Mouse (Mus musculus) megakaryocyte progenitor cell, adult 5-6 weeks (primary cell): ENCODE data around the gene Tmem201. TPM values are rescaled to one million over a fixed set of nuclear protein-coding genes. Genes with fewer than 3 reads are reported as not detected.

Experiments
- ATAC-seq: replicated peaks from 2 replicates; pipeline ENCODE4 v1.8.0; 2016; ENCODE audit warnings: mild to moderate bottlenecking, moderate TSS enrichment, inconsistent platforms; ENCODE audit not compliant: poor library complexity
- total RNA-seq, 2 experiments: library from RNA; stranded (forward) in 1 of 2; stranded (reverse) in 1 of 2; fragments of 157-497, 149-512 nt in 1 of 2; fragments of 200-1000 nt in 1 of 2; gene quantifications; 2 replicates each; pipeline versions ENCODE4 v1.2.3 to v1.2.4; 2015 to 2017

The Tmem201 gene
- total RNA-seq, 2 experiments from 2014 or later: 8.5 to 10.9 TPM

DNA sequence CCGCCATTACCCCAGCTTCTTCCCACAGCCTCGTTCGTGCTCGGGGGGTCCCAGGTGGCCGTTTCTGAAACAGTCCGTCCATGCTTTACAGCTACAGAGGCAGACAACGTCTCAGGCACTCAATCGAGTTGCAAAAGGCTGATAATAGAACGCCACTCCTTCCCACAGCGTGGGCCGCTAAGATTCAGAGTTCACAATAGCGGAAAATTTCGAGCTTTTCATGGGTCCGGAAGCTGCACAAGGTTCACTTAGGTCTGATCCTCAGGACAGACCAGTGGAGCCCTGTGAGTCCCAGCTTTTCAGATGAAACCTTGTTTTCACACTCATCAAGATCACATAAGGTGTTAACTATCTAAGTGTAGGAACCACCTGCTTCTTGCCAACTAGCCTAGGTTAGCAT, 49.0 kb downstream of the Tmem201 start:
- ATAC-seq: no peak

DNA sequence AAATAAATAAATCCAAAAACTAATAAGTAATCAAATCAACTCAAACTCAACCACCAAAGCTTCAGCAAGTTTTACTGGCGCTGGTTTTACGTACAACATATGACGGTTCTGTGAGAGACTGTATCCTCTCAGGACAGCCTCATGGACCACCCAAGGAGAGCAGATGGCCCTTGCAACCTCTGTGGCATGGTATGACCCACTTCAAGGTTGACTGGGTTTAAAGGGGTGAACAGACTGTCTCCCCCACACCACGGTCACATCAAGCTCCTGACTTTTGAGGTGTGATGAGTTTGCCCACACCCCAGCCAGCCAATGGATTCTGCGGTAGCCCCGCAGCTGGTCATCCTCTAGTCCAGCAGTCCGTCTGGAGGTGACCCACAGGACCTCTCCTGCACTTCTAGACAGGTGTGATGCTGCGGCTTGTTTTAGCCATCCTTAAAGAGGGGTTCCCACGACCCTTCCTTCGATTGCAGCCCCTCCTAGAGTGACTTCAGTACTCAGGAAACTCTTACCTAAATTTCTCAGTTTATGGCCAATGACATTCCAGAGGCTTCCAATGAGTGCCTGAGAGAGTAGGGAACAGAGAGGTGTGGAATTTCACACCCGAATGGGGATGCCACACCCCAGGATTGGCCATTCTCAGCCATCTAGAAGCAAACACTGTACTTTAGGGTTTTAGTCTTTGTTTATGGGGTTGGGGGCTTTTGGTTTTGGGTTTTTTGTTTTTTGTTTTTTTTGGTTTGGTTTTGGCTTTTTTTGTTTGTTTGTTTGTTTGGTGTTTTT, 52.8 kb downstream of the Tmem201 start:
- ATAC-seq: no peak

DNA sequence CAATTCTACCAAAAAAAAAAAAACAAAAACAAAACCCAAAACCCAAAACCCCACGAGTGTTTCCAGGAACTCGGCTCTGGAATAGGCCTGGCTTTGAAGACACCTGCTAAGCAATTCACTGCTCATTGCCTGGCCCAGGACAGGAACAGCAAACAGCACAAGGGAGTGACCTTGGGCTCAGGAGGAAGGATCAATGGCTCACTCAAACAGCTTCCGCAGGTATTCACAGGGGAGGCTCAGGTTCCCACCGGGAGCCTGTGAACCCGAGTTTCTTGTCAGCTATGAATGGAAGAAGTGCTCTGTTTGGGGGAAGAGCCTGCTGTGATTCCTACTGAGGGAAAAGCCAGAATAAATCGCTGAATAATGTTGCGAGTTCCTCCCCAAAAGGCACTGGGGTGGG, 54.0 kb downstream of the Tmem201 start:
- ATAC-seq: no peak

DNA sequence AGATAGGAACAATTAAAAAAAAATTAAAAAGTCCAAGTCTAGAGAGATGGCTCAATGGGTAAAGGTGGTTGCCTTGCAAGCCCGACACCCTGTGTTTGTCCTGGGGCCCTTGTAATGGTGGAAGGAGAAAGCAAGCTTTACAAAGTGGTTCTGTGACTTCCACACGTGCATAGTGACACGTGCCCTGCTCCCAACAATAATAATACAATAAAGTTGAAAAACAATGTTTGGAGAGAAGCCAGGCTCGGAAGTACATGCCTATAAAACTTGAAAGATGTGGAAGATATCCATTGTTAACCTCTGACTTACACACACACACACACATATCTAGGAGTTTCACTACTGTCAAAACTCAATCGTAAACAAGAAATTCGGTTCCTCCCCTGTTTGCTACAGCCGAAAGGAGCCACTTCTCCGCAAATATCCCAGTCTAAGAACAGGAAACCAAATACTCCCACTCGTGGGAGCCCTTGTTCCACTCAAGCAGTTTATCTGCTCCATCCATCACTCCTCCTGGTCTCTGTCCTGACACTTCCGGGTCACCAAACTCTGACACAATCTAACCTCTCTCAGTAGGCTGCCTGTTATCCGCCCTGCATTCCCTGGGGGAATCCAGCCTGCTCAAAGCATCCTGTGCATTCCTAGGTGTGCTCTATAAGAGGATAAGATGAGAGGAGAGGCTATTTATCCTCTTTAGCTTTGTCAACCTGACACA, 58.6 kb downstream of the Tmem201 start:
- ATAC-seq: no peak

DNA sequence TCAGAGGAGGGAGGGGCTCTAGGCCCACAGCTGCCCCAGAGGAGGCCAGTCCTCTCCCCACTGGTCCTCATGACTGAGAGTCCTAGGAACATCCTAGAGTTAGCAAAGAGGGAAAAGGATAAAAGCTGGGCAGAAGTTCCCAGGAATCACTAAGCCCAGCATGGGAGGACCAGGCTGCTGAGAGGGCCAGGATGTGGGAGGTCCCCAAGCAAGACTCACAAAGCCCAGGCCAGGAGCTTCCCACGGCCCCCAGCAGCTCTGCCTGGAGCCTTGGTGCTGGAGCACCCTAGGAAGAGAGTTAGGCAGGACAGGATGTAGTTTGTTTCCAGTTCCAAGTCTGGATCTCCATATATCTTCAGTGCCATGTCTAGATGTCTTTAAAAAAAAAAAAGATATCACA, 59.8 kb downstream of the Tmem201 start:
- no peak for ATAC-seq

DNA sequence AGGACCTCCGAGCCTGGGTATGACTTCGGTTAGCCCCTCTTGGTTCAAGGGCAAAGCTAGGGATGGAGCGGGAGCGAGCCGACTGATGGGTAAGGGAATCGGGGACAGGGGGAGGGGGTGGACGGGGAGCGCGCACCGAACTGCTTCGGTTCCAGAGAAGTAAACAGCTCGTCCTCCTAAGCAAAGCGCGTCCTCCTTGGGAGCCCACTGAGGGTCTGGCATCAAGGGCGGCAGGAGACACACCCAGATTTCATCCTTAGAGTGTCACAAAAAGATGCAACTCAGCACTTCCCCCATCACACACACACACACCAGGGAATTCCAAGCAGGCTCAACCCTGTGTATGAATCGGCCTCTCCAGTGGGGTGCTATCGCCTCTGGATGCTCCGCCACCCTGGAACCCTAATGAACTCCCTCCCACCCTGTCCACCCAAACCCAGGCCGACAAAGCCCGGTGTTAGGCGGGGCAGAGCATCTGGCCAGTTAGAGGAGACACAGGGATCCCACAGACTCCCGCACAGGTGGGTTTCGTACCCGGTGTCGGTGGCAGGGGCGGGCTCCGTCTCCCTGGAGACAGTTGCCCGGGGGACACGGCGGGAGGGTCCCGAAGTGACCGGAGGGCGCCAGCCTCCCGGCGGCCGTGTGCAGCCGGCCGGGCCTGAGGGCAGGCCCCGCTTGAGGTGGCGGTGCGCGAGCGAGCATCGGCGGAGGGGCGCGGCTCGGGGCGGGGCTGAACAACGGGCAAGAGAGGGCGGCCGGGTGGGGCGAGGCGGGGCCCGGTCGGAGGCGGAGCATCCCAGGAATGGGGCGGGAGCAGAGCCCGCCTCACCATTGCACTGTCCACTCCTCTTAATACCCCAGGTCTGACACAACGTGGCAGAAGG, 62.2 kb downstream of the Tmem201 start:
- peak; percentile 99 for ATAC-seq

DNA sequence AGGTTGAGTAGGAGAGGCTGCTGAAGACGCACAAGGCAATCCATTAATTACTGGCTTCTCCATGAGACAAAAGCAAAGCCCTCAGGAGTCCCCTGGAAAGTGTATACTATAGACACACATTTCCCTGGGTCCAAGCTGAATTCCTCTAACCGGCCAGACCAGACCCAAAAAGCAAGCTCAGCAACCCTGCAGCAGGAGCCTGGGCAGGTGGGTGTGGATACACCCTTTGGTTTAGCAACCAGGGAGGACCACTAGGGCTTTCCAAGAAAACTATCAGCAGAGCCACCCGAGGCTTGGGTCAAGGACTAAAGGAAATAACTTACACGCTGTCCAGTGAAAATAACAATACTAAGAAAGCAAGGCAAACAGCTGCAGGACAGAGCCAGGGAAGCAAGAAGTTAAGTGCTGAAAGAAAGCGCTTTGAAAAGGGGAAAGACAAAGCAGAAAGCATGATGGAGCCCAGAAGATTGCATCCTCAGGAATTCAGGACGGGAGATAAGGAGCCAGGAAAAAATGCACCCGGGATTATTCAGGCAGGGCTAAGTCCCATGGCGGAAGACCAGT, 62.9 kb downstream of the Tmem201 start:
- no peak for ATAC-seq

DNA sequence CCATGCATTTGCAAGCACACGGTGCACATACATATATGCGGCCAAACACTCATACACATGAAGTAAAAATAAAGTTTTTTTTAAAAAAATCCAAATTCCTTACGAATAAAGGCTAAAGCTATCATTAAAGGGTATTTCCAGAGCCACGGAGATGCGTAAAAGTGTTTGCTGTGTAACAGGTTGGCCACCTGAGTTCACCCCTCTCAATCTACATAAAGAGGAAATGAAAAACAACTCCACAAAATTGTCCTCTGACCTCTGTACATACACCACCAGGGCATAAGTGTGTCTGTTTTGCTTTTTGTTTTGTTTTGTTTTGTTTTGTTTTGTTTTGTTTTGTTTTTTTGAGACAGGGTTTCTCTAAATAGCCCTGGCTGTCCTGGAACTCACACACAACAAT, 65.1 kb downstream of the Tmem201 start:
- ATAC-seq: no peak

DNA sequence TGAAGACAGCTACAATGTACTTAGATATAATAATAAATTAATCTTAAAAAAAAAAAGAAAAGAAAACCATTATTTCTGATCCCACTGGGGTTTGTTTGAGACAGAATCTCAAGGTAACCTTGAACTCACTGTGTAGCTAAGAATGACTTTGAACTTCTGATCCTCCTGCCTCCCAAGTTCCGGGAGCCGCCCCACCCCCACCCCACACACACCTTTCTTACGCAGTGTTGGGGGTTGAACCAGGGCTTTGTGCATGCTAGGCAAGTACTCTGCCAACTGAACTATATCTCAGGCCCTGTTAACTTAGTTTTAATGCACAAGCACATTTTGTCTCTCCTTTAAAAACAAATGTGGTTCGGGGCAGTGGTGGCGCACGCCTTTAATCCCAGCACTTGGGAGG, 66.7 kb downstream of the Tmem201 start:
- no peak for ATAC-seq

DNA sequence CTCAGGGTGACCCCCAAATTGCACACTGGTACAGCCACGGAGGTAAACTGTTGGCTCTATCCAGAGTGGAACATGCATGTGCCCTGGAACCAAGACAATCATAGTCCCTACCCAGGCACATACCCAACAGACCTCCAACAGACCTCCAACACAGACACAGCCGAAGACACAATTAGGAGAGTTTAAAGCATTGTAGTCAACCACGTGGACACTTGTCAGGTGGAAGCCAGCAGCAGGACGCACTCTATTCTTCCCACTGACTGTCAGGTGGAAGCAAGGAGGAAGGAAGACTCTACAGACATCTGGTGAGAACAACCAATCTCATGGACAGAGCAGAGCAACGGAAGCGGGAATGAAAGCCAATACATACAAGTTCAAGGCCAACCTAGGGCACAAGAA, 72.2 kb downstream of the Tmem201 start:
- ATAC-seq: no peak

Other genes starting within 250 kb of the Tmem201 start
- gene Ctnnbip1, start 219.8 kb downstream of the Tmem201 start, total RNA-seq (2015): 2.2 and 3.4 TPM in 2 replicates
- gene Ctnnbip1, start 219.8 kb downstream of the Tmem201 start, total RNA-seq (2017): 1.6 and 3.4 TPM in 2 replicates
- 2.2 and 4.0 TPM in 2 replicates for gene Clstn1, start 151.6 kb downstream of the Tmem201 start, total RNA-seq (2015)
- 4.1 and 5.9 TPM in 2 replicates for gene Clstn1, start 151.6 kb downstream of the Tmem201 start, total RNA-seq (2017)
- 32.2 and 33.0 TPM in 2 replicates for gene Pik3cd, start 35.5 kb downstream of the Tmem201 start, total RNA-seq (2015)
- gene Pik3cd, start 35.5 kb downstream of the Tmem201 start, total RNA-seq (2017): 59.5 and 66.5 TPM in 2 replicates
- 4.9 and 8.6 TPM in 2 replicates for gene Slc25a33, start 36.2 kb upstream of the Tmem201 start, total RNA-seq (2015)
- 3.8 and 6.2 TPM in 2 replicates for gene Slc25a33, start 36.2 kb upstream of the Tmem201 start, total RNA-seq (2017)
- gene Spsb1, start 217.0 kb upstream of the Tmem201 start, total RNA-seq (2015): 0.05 and 0.27 TPM in 2 replicates
- gene Spsb1, start 217.0 kb upstream of the Tmem201 start, total RNA-seq (2017): 0.41 TPM in 1 of 2 replicates, not detected in the other